Mouse (Mus musculus): ENCODE measurements around the gene 2310022A10Rik.
"Not testable (repeated sequence)": the region's sequence is repeated elsewhere in the genome, so short reads cannot be mapped to it uniquely, and the experiment has no call there.

2310022A10Rik gene

DNA sequence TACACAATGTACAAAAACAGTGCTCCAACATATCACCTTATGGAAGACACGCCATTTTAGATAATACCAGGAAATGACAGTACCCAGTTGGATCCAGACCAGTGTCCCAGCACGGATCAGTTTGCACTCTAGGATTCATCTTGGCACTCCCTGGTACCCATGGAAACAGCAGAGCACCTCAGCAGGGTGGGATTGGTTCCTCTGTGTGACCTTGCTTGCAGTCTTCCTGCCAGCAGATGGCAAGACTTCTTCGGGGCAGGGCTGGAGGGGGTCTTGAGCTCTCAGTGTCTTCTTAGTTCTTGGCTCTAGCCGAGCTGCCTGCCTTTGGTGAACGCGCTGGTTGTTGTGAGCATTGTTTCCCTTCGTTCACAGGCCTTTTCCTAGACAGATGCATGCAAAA is 74.7 kb downstream of the 2310022A10Rik start:
- DNase-seq, result no peak

DNA sequence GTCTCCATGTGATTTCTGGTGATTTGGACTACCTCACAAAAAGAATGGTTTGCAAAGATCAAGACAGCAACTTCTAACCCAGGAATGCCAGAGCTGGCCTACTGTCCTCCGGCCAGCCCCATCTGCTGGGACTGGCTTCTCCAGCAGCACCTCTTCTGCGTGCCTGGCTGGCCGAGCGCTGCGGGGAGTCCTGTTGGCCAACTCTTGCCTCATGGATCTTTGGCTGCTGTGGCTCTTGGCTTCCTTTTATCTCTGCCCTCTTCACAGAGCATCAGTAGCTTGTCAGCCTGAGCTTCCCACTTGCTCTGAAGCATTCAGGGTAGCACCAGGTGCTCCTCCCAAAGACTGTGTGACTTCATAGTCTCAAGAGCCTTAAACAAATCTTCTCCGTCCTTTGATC is 75.2 kb downstream of the 2310022A10Rik start:
- DNase-seq, result no peak

DNA sequence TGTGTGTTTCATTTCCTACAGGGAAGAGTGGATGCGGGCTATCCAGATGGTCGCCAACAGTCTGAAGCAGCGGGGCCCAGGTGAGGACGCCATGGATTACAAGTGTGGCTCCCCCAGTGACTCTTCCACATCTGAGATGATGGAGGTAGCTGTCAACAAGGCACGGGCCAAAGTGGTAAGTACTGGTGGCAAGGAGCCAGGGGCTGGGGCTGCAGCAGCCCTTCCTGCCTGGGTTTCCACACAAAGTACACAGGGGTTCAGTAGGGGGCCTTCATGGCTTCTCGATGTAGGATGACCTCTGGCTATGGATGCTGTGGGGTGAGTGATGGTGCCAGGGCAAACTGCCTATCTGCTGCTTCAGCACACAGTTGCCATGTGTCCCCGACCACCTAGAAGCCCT is 75.8 kb downstream of the 2310022A10Rik start:
- not testable (repeated sequence) for DNase-seq

DNA sequence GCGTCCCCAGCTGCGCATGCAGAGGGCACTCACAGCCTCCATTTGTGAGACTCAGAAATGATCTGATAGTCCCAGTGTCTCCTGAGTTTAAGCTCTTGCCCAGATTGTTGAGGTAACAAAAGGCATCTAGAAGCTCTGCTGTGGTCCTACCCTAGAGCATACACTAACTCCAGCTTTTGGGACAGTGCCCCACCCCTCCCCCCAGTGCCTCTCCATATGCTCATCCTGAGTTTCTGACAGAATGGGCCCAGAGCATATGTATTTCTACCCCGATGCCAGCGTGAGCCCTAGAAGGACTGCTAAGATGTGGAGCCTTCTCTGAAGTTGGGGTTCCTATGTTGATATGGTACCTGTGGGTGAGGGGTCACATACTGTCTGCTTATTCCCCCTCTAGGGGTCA is 78.4 kb downstream of the 2310022A10Rik start:
- no peak for DNase-seq
